Mouse (Mus musculus): ENCODE results near the gene Nprl3.

DNA sequence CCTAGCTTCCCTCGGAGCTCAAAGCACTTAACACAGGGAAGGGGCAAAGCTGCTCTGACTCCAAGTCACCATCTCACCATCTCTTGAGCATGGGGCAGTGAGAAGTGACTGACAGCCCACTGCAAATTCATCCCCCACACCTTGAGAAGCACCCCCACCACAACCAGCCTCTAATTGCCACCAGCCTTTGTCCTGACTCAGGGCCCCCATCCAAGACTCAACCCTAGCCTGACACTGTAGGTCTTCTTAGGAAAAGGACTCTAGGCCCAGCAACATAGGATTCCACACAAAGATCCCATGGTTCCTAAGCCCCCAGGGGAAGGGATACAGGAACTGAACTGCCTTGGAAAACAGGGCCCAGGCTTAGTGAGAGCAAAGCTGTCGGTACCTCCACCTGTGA lies 31.4 kb downstream of the Nprl3 start:
- no peak for TF ChIP-seq CTCF (IDR thresholded peaks at IDR 0.05; ENCODE audit: borderline replicate concordance, insufficient read depth, low read depth, low read length)
- TF ChIP-seq POLR2A (IDR thresholded peaks at IDR 0.05; ENCODE audit: borderline replicate concordance, insufficient read depth, low read length): no peak

Data from cerebellum, adult 2 months (tissue).